Mouse (Mus musculus) forebrain, embryonic 14.5 days (tissue): ENCODE measurements at regions not wholly inside any gene's neighbourhood (a gene's known extent, or its start where the extent isn't known, plus 50 kb on each side); places are given as distances from the start of the nearest gene placed in this dataset.

ENCODE experiments used
- ATAC-seq: fragments of 200-750 bp; cut with Nextera tagmentation; 2 replicates; pipeline ENCODE4 v1.8.0; 2017; ENCODE audit warnings: mild to moderate bottlenecking, moderate library complexity
- DNase-seq: peaks from one replicate; pipeline ENCODE4 v3.0.0-alpha.2; 2015; ENCODE audit warnings: low spot score
- H3K27ac ChIP-seq: fragments of 300-500 bp; sonication (generic); 2 replicates; pipeline ENCODE4 v1.5.1; 2014; ENCODE audit warnings: low read depth, mild to moderate bottlenecking, control low read depth, low read length, moderate library complexity
- H3K27me3 ChIP-seq: fragments of 300-500 bp; sonication (generic); replicated peaks from 2 replicates; pipeline ENCODE4 v1.6.1; 2014; ENCODE audit warnings: low read length, control low read depth, mixed read lengths; ENCODE audit not compliant: control insufficient read depth, insufficient read depth
- H3K36me3 ChIP-seq: fragments of 300-500 bp; sonication (generic); 2 replicates; pipeline ENCODE4 v1.6.1; 2014; ENCODE audit warnings: low read length, control low read depth; ENCODE audit not compliant: control insufficient read depth, insufficient read depth
- H3K4me1 ChIP-seq: fragments of 300-500 bp; sonication (generic); 2 replicates; pipeline ENCODE4 v1.6.1; 2014; ENCODE audit warnings: antibody characterized with exemption, low read length, control low read depth; ENCODE audit not compliant: control insufficient read depth, insufficient read depth
- H3K4me2 ChIP-seq: fragments of 300-500 bp; sonication (generic); 2 replicates; pipeline ENCODE4 v1.6.1; 2014; ENCODE audit warnings: mild to moderate bottlenecking, control low read depth, low read length
- H3K4me3 ChIP-seq: fragments of 300-500 bp; sonication (generic); 2 replicates; pipeline ENCODE4 v1.5.1; 2014; ENCODE audit warnings: low read depth, low read length, control low read depth
- H3K9ac ChIP-seq: fragments of 300-500 bp; sonication (generic); 2 replicates; pipeline ENCODE4 v1.6.1; 2014; ENCODE audit warnings: mild to moderate bottlenecking, low read length, control low read depth, moderate library complexity
- H3K9me3 ChIP-seq: fragments of 300-500 bp; sonication (generic); replicated peaks from 2 replicates; pipeline ENCODE4 v1.6.1; 2016; ENCODE audit warnings: low read length, control low read depth, mixed read lengths; ENCODE audit not compliant: control insufficient read depth
- WGBS: fragments of 180-500 bp; shearing (Covaris S2); extraction: QIAGEN DNeasy Blood & Tissue Kit; methylation state at CpG from one replicate; pipeline ENCODE4 v1.1.7; 2014; 5-methylcytosine and 5-hydroxymethylcytosine counted together

- H3K27ac ChIP-seq: no peak overlapping the region
- H3K4me1 ChIP-seq: no peaks in the 10 kb centered on the region
Observed at GRCm38 (mm10) chr3:15074949-15075348, 188.9 kb downstream of the Car2 start.

GRCm38 (mm10) chr3:15090124-15090523, 204.1 kb downstream of the Car2 start:
- Histone ChIP-seq H3K4me3 (no peak overlapping the region), H3K4me2 (no peak overlapping the region), H3K27me3 (no peaks in the 10 kb centered on the region), H3K9me3 (no peaks in the 10 kb centered on the region), H3K27ac (no peak overlapping the region), H3K4me1 (no peaks in the 10 kb centered on the region), H3K36me3 (no peaks in the 10 kb centered on the region), H3K9ac (no peak overlapping the region)
- 84% methylated on average over 1 of the region's 1 CpGs for WGBS
- DNase-seq: no peak
- ATAC-seq: no peak

More at GRCm38 (mm10) chr3:15074949-15075348, 188.9 kb downstream of the Car2 start:
- Histone ChIP-seq H3K27me3 (no peaks in the 10 kb centered on the region), H3K4me3 (no peak overlapping the region), H3K36me3 (no peaks in the 10 kb centered on the region), H3K9me3 (no peaks in the 10 kb centered on the region), H3K9ac (no peak overlapping the region), H3K4me2 (no peak overlapping the region)
- no peak for ATAC-seq
- DNase-seq: no peak

DNA sequence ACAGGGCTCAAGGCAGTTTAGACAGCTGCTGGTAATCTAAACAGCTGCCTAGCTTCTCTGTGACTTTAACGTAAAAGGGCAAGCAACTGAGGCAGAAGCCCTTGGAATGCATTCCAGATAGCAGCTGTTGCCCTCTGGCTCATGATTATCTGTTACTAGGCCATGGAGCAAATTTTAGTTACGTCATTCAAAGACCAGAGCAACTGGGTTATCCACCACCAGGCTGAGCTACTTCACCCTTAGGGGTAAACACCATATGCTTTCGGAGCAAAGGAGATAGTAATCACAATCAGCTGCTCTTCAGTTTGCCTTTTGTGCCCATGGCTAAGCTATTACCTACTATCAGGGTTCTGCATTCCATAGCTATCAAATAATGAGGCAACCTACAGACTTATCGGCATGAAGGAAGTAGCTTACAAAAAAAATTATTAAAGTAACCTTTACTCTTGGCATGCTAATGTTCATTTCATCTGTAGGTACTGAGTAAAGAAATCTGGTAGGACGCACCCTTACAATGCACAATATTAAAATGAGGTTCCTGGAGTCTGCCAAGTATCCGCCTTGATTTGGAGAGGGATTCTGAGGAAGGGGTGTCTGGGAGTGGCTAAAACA, 212.2 kb downstream of the Car2 start:
- H3K4me1 ChIP-seq: no peaks in the 10 kb centered on the region
- no peak overlapping the region for H3K27ac ChIP-seq
- ATAC-seq: no peak
- DNase-seq: no peak
- 87% methylated on average over 6 of the region's 6 CpGs for WGBS
- no peak overlapping the region for H3K4me2 ChIP-seq
- no peak overlapping the region for H3K9ac ChIP-seq
- H3K36me3 ChIP-seq: no peaks in the 10 kb centered on the region
- H3K27me3 ChIP-seq: no peaks in the 10 kb centered on the region
- no peaks in the 10 kb centered on the region for H3K9me3 ChIP-seq
- H3K4me3 ChIP-seq: no peak overlapping the region

- Histone ChIP-seq H3K9ac (no peak overlapping the region), H3K4me1 (no peaks in the 10 kb centered on the region), H3K9me3 (no peaks in the 10 kb centered on the region), H3K27ac (no peak overlapping the region), H3K4me2 (no peak overlapping the region), H3K4me3 (no peak overlapping the region), H3K36me3 (no peaks in the 10 kb centered on the region), H3K27me3 (no peaks in the 10 kb centered on the region)
- no peak for DNase-seq
- ATAC-seq: no peak
Observed at GRCm38 (mm10) chr3:15098981-15099380, 212.9 kb downstream of the Car2 start.

DNA sequence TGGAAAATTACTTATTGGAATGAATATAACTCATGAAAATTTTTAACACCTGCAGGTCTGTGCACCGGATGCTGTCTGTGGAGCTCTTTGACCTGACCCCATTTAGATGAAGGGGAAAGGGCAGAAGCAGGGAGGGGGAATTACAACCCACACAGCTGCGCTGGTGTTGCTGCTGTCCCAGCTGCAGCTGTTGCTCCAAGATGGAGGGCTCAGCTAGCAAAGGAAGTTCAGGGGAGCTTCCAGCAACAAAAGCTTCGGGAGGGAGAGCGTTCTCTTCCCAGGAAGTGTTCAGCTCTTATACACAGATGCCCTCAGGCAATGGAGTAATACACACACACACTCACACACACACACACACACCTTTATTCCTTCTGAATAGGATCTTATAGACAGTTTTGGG, 219.6 kb downstream of the Car2 start:
- no peaks in the 10 kb centered on the region for H3K36me3 ChIP-seq
- no peak overlapping the region for H3K4me2 ChIP-seq
- ATAC-seq: no peak
- H3K4me1 ChIP-seq: no peaks in the 10 kb centered on the region
- no peak overlapping the region for H3K4me3 ChIP-seq
- H3K9me3 ChIP-seq: no peaks in the 10 kb centered on the region
- H3K9ac ChIP-seq: no peak overlapping the region
- DNase-seq: no peak
- no peaks in the 10 kb centered on the region for H3K27me3 ChIP-seq
- no peak overlapping the region for H3K27ac ChIP-seq
- whole genome bisulfite sequencing: 74% methylated on average over 4 of the region's 4 CpGs

GRCm38 (mm10) chr3:15106281-15106680, 220.2 kb downstream of the Car2 start:
- Histone ChIP-seq H3K27me3 (no peaks in the 10 kb centered on the region), H3K9ac (no peak overlapping the region), H3K4me1 (no peaks in the 10 kb centered on the region), H3K36me3 (no peaks in the 10 kb centered on the region), H3K27ac (no peak overlapping the region), H3K4me2 (no peak overlapping the region), H3K4me3 (no peak overlapping the region), H3K9me3 (no peaks in the 10 kb centered on the region)
- DNase-seq: no peak
- ATAC-seq: no peak
- 87% methylated on average over 6 of the region's 6 CpGs for WGBS

- no peaks in the 10 kb centered on the region for H3K9me3 ChIP-seq
- H3K4me2 ChIP-seq: no peak overlapping the region
- DNase-seq: no peak
- no peak overlapping the region for H3K27ac ChIP-seq
- H3K4me3 ChIP-seq: no peak overlapping the region
- no peaks in the 10 kb centered on the region for H3K4me1 ChIP-seq
- WGBS: 94% methylated on average over 5 of the region's 5 CpGs
- H3K36me3 ChIP-seq: no peaks in the 10 kb centered on the region
- H3K9ac ChIP-seq: no peak overlapping the region
- ATAC-seq: no peak
- H3K27me3 ChIP-seq: no peaks in the 10 kb centered on the region
Observed at GRCm38 (mm10) chr3:15107301-15107700, 221.2 kb downstream of the Car2 start.

- ATAC-seq (no peak), DNase-seq (no peak)
- Histone ChIP-seq H3K9ac (no peak overlapping the region), H3K36me3 (no peaks in the 10 kb centered on the region), H3K4me1 (no peaks in the 10 kb centered on the region), H3K27me3 (no peaks in the 10 kb centered on the region), H3K4me3 (no peak overlapping the region), H3K27ac (no peak overlapping the region), H3K4me2 (no peak overlapping the region), H3K9me3 (no peaks in the 10 kb centered on the region)
- 94% methylated on average over 9 of the region's 9 CpGs for WGBS
Observed at GRCm38 (mm10) chr3:15108239-15108934, 222.3 kb downstream of the Car2 start.

- ATAC-seq: no peak
- DNase-seq: no peak
- H3K4me1 ChIP-seq: no peaks in the 10 kb centered on the region
- H3K4me2 ChIP-seq: no peak overlapping the region
- no peak overlapping the region for H3K9ac ChIP-seq
- no peaks in the 10 kb centered on the region for H3K27me3 ChIP-seq
- no peak overlapping the region for H3K4me3 ChIP-seq
- H3K36me3 ChIP-seq: no peaks in the 10 kb centered on the region
- no peaks in the 10 kb centered on the region for H3K9me3 ChIP-seq
- WGBS: 69% methylated on average over 4 of the region's 4 CpGs
- no peak overlapping the region for H3K27ac ChIP-seq
Observed at GRCm38 (mm10) chr3:15110037-15110748, 221.9 kb downstream of the Gm9733 start.
